Comparison of ENCODE assay signal across 8 mouse cellular contexts in the genomic region with DNA sequence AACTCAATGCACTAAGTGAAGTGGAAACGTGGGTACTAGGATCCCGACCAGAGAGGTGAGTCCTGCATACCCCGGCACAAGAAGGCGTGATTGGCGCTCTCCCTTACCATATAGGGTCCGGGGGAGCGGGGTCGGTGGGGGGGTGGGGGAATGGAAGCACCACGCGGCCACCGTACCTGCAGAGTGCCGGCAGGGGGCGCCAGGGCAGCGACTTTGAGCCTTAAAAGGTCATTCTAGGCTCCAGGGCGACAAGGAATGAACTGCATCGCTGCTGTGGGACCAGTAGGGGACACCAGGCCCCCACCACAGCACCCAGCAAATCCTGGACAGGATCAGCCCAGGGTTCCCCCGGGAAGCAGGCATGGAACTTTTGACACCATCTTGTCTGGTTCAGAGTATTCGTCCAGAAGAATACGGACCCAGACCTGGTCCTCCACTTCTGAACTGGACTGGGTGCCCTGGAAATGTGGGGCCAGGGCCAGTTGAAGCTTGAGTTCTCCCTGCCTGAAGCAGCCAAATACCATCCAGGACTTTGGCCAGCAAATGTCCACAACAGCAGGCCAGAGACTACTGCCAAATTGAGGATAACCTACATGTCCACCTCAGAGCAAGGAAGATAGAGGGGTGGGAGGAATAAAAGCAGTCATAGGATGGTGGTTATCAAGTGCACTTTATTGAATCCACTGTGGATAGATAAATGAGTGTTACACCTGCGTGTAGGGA. TPM values are rescaled to one million over a fixed set of nuclear protein-coding genes. Genes with fewer than 3 reads are reported as not detected.
DNase-seq lines count a peak whose midpoint lies in the region; ATAC-seq lines count a peak whose summit lies in the region.

No protein-coding gene starts in this region.

- WGBS in hindbrain, embryonic 12.5 days, result 7% methylated on average over 20 of the region's 20 CpGs

- ATAC-seq in hindbrain, embryonic 12.5 days (ENCODE audit: low FRiP score), result peak; percentile 56; the same call in 1 of the 2 replicates

- H3K27ac ChIP-seq in hindbrain, embryonic 12.5 days, result no peak overlapping the region

- no peaks in the 10 kb centered on the region for H3K27me3 ChIP-seq in hindbrain, embryonic 12.5 days

- DNase-seq in NIH3T3 (ENCODE audit: low read depth), result peak; percentile 89
- DNase-seq in cerebellum, adult 8-10 months, result peak; percentile 49
- peak; percentile 28 for DNase-seq in frontal cortex, postnatal 14 days (ENCODE audit: low spot score in 2 of 2)
- peak; percentile 23 for DNase-seq in left cerebral cortex, adult 11 months (ENCODE audit: low spot score)
- DNase-seq in lung, postnatal 4 days, result peak; percentile 90
- DNase-seq in right cerebral cortex, adult 18-20 months, result peak; percentile 31
- peak; percentile 61 for DNase-seq in urinary bladder, adult 2 months (ENCODE audit: low spot score)

- H3K9me3 ChIP-seq in hindbrain, embryonic 12.5 days (replicated peaks), result no peaks in the 10 kb centered on the region

- no peaks in the 10 kb centered on the region for H3K36me3 ChIP-seq in hindbrain, embryonic 12.5 days

- H3K4me3 ChIP-seq in hindbrain, embryonic 12.5 days, result no peak overlapping the region

- peaks cover 18% of the 10 kb centered on the region for H3K4me1 ChIP-seq in hindbrain, embryonic 12.5 days

- no peak overlapping the region for H3K9ac ChIP-seq in hindbrain, embryonic 12.5 days

- H3K4me2 ChIP-seq in hindbrain, embryonic 12.5 days (replicated peaks), result peak overlapping the region; percentile 16

RNA-seq across cellular contexts. Expression of gene Ifitm3, which starts 1.5 kb away (rescaled TPM):
- polyA plus RNA-seq in hindbrain, embryonic 12.5 days (2016; fragmentation: Nextera tagmentation; extraction: Ambion mirVana), result 22.5 and 26.0 TPM in 2 replicates
- 596 and 696 TPM in 2 replicates for polyA plus RNA-seq in urinary bladder, adult 2 months (2012; rRNA removed)

RNA-seq across cellular contexts. Expression of gene Ifitm6, which starts 8.6 kb away (rescaled TPM):
- polyA plus RNA-seq in hindbrain, embryonic 12.5 days (2016; fragmentation: Nextera tagmentation; extraction: Ambion mirVana), result not detected in 2 replicates
- polyA plus RNA-seq in urinary bladder, adult 2 months (2012; rRNA removed), result 7.5 and 8.8 TPM in 2 replicates

RNA-seq across cellular contexts. Expression of gene Gm17387, which starts 19.8 kb away (rescaled TPM):
- not detected in 2 replicates for polyA plus RNA-seq in hindbrain, embryonic 12.5 days (2016; fragmentation: Nextera tagmentation; extraction: Ambion mirVana)
- not detected in 2 replicates for polyA plus RNA-seq in urinary bladder, adult 2 months (2012; rRNA removed)

RNA-seq across cellular contexts. Expression of gene Ifitm1, which starts 42.1 kb away (rescaled TPM):
- polyA plus RNA-seq in hindbrain, embryonic 12.5 days (2016; fragmentation: Nextera tagmentation; extraction: Ambion mirVana), result 8.8 and 9.1 TPM in 2 replicates
- 240 and 346 TPM in 2 replicates for polyA plus RNA-seq in urinary bladder, adult 2 months (2012; rRNA removed)

RNA-seq across cellular contexts. Expression of gene B4galnt4, which starts 51.8 kb away (rescaled TPM):
- 46.1 and 46.5 TPM in 2 replicates for polyA plus RNA-seq in hindbrain, embryonic 12.5 days (2016; fragmentation: Nextera tagmentation; extraction: Ambion mirVana)
- 0.45 and 0.55 TPM in 2 replicates for polyA plus RNA-seq in urinary bladder, adult 2 months (2012; rRNA removed)

Comparison
In these comparisons a context has a peak if more than half of its experiments do, and no peak if none do; other contexts are left out.
1. DNase-seq: peak in every context shown above with its lines; median percentile 90 in lung, postnatal 4 days; 89 in NIH3T3; 61 in urinary bladder, adult 2 months; 49 in cerebellum, adult 8-10 months; 31 in right cerebral cortex, adult 18-20 months; 28 in frontal cortex, postnatal 14 days; 23 in left cerebral cortex, adult 11 months.
2. RNA of gene Ifitm3, which starts 1.5 kb away (polyA plus RNA-seq): 596 to 696 TPM in urinary bladder, adult 2 months; 22.5 to 26.0 TPM in hindbrain, embryonic 12.5 days; every median in the first group is over 10 times any median in the second.